Mouse (Mus musculus) embryonic facial prominence, embryonic 14.5 days (tissue): ENCODE data around the gene Ankrd13a. TPM values are rescaled to one million over a fixed set of nuclear protein-coding genes. Genes with fewer than 3 reads are reported as not detected.
A peak's percentile ranks its signal among the peaks of the same experiment; 100 is the strongest.

Source experiments
- ATAC-seq: fragments of 200-750 bp; cut with Nextera tagmentation; 2 replicates; pipeline ENCODE4 v1.8.0; 2017; ENCODE audit warnings: low read depth, moderate number of reproducible peaks, moderate TSS enrichment
- DNase-seq: peaks from one replicate; pipeline ENCODE4 v3.0.0-alpha.2; 2015; ENCODE audit warnings: low spot score
- H3K27ac ChIP-seq: fragments of 300-500 bp; sonication (generic); replicated peaks from 2 replicates; pipeline ENCODE4 v1.5.1; 2014; ENCODE audit warnings: low read depth, mild to moderate bottlenecking, low read length, moderate library complexity
- H3K27me3 ChIP-seq: fragments of 300-500 bp; sonication (generic); replicated peaks from 2 replicates; pipeline ENCODE4 v1.6.1; 2014; ENCODE audit warnings: low read length; ENCODE audit not compliant: control insufficient read depth, insufficient read depth
- H3K36me3 ChIP-seq: fragments of 300-500 bp; sonication (generic); 2 replicates; pipeline ENCODE4 v1.6.1; 2014; ENCODE audit warnings: low read length, mixed read lengths; ENCODE audit not compliant: control insufficient read depth, insufficient read depth
- H3K4me1 ChIP-seq: fragments of 300-500 bp; sonication (generic); 2 replicates; pipeline ENCODE4 v1.6.1; 2014; ENCODE audit warnings: antibody characterized with exemption, low read length; ENCODE audit not compliant: control insufficient read depth, insufficient read depth
- H3K4me2 ChIP-seq: fragments of 300-500 bp; sonication (generic); 2 replicates; pipeline ENCODE4 v1.6.1; 2014; ENCODE audit warnings: low read depth, mild to moderate bottlenecking, low read length, moderate library complexity, mixed read lengths
- H3K4me3 ChIP-seq: fragments of 300-500 bp; sonication (generic); 2 replicates; pipeline ENCODE4 v1.5.1; 2014; ENCODE audit warnings: low read depth, mild to moderate bottlenecking, low read length
- H3K9ac ChIP-seq: fragments of 300-500 bp; sonication (generic); 2 replicates; pipeline ENCODE4 v1.6.1; 2014; ENCODE audit warnings: low read depth, mild to moderate bottlenecking, low read length, moderate library complexity, mixed read lengths
- H3K9me3 ChIP-seq: fragments of 300-500 bp; sonication (generic); 2 replicates; pipeline ENCODE4 v1.6.1; 2016; ENCODE audit warnings: low read length; ENCODE audit not compliant: control insufficient read depth
- WGBS: fragments of 180-500 bp; shearing (Covaris S2); extraction: QIAGEN DNeasy Blood & Tissue Kit; methylation state at CpG from one replicate; pipeline ENCODE4 v1.1.7; 2014; 5-methylcytosine and 5-hydroxymethylcytosine counted together
- polyA plus RNA-seq: library from polyadenylated mRNA; unstranded; fragments of >200 nt; fragmentation: Nextera tagmentation; extraction: Ambion mirVana; gene quantifications from 2 replicates; pipeline ENCODE4 v1.2.1, GENCODE M21; 2014

The Ankrd13a gene
- polyA plus RNA-seq, 1 experiment from 2014 or later: 61.4 TPM

DNA sequence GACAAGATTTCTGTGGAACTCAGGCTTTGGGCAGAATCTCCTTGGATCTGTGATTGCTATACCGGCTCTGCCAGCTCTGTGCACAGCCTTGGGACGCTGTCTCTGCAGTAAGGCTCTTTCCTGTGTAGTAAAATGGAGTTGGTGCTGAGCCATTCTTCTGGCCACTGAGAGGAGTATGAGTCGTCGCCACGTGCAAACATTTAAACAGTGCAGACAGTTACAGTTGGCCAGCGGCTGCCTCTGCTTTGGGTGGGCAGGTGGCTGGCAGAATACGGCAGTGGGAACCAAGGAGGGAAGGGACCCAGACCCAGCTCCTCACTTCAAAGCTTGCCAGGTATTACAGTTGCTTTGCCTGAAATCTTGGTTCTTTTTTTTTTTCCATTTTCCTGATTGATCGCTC lies 22.8 kb downstream of the Ankrd13a start:
- DNase-seq (no peak), ATAC-seq (no peak)
- Histone ChIP-seq H3K4me2 (peak overlapping the region; percentile 68), H3K27ac (no peak overlapping the region), H3K36me3 (peaks cover 63% of the 10 kb centered on the region), H3K9me3 (no peaks in the 10 kb centered on the region), H3K4me1 (peaks cover 9% of the 10 kb centered on the region), H3K4me3 (no peak overlapping the region), H3K9ac (no peak overlapping the region), H3K27me3 (no peaks in the 10 kb centered on the region)
- 88% methylated on average over 8 of the region's 8 CpGs for WGBS

DNA sequence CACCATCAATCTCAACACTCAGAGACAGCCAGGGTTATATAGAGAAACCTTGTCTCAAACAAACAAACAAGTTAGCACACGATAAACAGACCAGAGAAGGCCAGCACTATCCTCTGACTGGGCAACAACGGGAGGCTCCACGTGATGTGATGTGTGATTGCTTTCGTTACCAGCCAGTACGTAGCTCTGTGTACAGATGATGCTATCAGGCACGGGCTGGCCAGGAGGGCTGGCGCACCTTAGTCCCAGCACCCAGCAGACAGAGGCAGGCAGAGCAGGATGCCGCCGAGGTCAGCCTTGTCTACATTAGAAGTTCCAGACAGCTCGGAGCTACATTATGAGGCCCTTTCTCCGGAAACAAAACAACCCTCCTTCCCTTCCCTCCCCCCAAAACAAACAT lies 25.4 kb downstream of the Ankrd13a start:
- Histone ChIP-seq H3K4me3 (no peak overlapping the region), H3K4me2 (no peak overlapping the region), H3K4me1 (peaks cover 9% of the 10 kb centered on the region), H3K9me3 (no peaks in the 10 kb centered on the region), H3K27me3 (no peaks in the 10 kb centered on the region), H3K27ac (no peak overlapping the region), H3K36me3 (peaks cover 72% of the 10 kb centered on the region), H3K9ac (no peak overlapping the region)
- DNase-seq: no peak
- no peak for ATAC-seq
- 87% methylated on average over 11 of the region's 11 CpGs for WGBS

DNA sequence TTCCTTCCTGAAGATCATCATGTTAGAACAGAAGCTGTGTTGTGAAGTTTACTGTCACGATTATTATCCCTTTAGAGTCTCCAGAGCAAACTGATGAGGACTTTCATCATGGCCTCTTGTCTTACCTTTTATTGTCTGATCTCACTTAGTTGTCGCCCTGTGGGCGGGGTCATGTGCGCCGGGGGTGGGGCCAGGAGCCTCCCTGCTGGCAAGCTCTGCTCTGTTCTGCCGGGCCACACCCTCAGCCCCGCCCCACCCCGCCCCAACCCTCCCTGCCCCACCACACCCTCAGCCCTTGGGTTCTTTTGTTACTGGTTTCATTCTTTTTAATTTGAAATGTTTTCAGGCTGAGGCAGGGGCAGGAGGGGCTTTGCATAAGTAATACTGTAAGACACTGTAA lies 26.6 kb downstream of the Ankrd13a start:
- 21% methylated on average over 8 of the region's 8 CpGs for WGBS

DNA sequence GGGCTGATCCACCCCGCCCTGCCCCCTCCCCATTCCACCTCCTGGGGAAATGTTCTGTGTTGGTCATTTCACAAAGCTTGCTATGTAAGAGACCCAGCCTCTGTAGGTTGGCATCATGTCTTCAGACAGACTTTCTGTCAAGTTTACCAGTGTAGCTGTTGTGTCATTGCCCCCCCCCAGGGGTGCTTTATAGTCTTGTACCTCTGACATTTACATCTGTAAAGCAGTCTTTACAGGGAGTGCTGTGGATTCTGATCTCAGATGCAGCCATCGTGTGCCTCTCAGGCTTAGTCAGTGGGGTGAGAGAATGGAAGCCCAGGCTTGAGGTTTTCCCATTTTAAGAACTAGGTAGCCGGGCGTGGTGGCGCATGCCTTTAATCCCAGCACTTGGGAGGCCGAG lies 27.4 kb downstream of the Ankrd13a start:
- no peak overlapping the region for H3K4me3 ChIP-seq
- no peaks in the 10 kb centered on the region for H3K9me3 ChIP-seq
- DNase-seq: no peak
- no peaks in the 10 kb centered on the region for H3K27me3 ChIP-seq
- no peak overlapping the region for H3K27ac ChIP-seq
- whole genome bisulfite sequencing: 87% methylated on average over 6 of the region's 6 CpGs
- no peak overlapping the region for H3K4me2 ChIP-seq
- H3K4me1 ChIP-seq: no peaks in the 10 kb centered on the region
- ATAC-seq: no peak
- H3K36me3 ChIP-seq: peaks cover 79% of the 10 kb centered on the region
- H3K9ac ChIP-seq: no peak overlapping the region

More for the DNA sequence above, 26.6 kb downstream of the Ankrd13a start:
- DNase-seq (peak; percentile 43), ATAC-seq (no peak)
- H3K9me3 ChIP-seq: no peaks in the 10 kb centered on the region
- peaks cover 5% of the 10 kb centered on the region for H3K4me1 ChIP-seq
- no peak overlapping the region for H3K4me2 ChIP-seq
- no peak overlapping the region for H3K27ac ChIP-seq
- H3K36me3 ChIP-seq: peaks cover 79% of the 10 kb centered on the region
- H3K27me3 ChIP-seq: no peaks in the 10 kb centered on the region
- H3K9ac ChIP-seq: no peak overlapping the region
- no peak overlapping the region for H3K4me3 ChIP-seq

DNA sequence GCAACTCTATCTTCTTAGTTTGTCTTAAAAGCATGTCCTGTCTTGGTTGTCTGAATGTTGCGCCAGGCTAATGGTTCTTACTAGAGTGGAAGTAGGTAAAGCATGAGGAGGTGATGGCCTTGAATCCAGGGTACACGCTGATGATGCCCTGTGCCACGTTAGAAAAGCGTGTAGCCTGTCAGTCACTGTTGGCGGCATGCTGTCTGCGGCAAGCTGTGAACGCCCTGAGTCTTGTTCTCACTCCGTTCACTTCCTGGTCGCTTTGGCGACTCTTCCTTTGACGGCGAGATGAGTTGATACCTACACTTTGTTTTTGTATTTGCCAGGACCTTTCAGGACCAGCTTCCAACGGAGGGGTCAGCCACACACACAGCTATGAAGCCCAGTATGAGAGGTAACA lies 28.8 kb downstream of the Ankrd13a start:
- H3K4me1 ChIP-seq: no peaks in the 10 kb centered on the region; the same call in 1 of the 2 replicates
- no peak overlapping the region for H3K9ac ChIP-seq
- WGBS: 85% methylated on average over 13 of the region's 13 CpGs
- DNase-seq (no peak), ATAC-seq (no peak)
- no peaks in the 10 kb centered on the region for H3K27me3 ChIP-seq
- H3K36me3 ChIP-seq: peaks cover 77% of the 10 kb centered on the region
- no peak overlapping the region for H3K27ac ChIP-seq
- no peak overlapping the region for H3K4me2 ChIP-seq
- H3K4me3 ChIP-seq: no peak overlapping the region
- H3K9me3 ChIP-seq: no peaks in the 10 kb centered on the region

DNA sequence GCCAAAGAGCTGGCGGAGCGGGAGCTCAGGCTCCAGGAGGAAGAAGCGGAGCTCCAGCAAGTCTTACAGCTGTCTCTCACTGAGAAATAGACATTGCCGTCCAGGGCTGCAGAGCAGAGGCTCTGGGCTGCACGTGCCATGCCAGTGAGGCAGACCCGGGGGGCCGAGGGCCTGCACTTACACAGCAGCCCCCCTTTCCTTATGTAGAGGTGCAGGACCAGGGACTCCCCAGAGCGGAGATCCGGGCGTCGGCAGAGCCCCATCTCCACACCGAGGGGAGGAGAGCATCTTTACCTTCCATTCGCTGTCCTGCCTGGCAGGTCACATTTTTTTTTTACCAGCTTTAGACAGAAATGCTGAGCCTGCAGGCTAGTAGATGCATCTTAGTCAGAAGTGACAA lies 29.9 kb downstream of the Ankrd13a start:
- Histone ChIP-seq H3K27me3 (no peaks in the 10 kb centered on the region), H3K9me3 (no peaks in the 10 kb centered on the region), H3K4me3 (no peak overlapping the region), H3K27ac (no peak overlapping the region), H3K4me2 (no peak overlapping the region), H3K9ac (no peak overlapping the region), H3K36me3 (peaks cover 77% of the 10 kb centered on the region), H3K4me1 (no peaks in the 10 kb centered on the region; the same call in 1 of the 2 replicates)
- DNase-seq (no peak), ATAC-seq (no peak)
- 89% methylated on average over 13 of the region's 13 CpGs for WGBS

DNA sequence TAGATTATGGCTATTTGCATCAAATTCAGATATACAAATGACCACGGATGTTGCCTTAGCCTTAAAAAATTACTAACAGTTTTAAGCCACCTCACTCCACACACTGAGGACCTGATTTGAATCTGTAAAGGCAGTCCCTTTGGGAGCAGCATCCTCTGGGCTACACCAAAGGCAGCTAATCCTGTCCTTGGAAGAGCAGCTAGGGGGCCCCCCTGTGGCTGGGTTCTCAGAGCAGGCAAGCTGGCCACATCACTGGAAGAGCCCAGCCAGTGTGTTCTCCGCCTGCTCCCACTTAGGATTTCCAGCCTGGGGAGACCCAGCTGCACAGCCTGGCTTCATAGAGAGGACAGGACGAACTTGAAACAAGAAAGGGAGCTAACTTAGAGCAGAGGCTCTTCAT lies 30.5 kb downstream of the Ankrd13a start:
- no peak for ATAC-seq
- Histone ChIP-seq H3K4me3 (no peak overlapping the region), H3K9me3 (no peaks in the 10 kb centered on the region), H3K9ac (no peak overlapping the region), H3K36me3 (peaks cover 72% of the 10 kb centered on the region), H3K27ac (no peak overlapping the region), H3K27me3 (no peaks in the 10 kb centered on the region), H3K4me2 (no peak overlapping the region), H3K4me1 (no peaks in the 10 kb centered on the region; the same call in 1 of the 2 replicates)
- WGBS: 43% methylated on average over 3 of the region's 3 CpGs
- peak; percentile 58 for DNase-seq

DNA sequence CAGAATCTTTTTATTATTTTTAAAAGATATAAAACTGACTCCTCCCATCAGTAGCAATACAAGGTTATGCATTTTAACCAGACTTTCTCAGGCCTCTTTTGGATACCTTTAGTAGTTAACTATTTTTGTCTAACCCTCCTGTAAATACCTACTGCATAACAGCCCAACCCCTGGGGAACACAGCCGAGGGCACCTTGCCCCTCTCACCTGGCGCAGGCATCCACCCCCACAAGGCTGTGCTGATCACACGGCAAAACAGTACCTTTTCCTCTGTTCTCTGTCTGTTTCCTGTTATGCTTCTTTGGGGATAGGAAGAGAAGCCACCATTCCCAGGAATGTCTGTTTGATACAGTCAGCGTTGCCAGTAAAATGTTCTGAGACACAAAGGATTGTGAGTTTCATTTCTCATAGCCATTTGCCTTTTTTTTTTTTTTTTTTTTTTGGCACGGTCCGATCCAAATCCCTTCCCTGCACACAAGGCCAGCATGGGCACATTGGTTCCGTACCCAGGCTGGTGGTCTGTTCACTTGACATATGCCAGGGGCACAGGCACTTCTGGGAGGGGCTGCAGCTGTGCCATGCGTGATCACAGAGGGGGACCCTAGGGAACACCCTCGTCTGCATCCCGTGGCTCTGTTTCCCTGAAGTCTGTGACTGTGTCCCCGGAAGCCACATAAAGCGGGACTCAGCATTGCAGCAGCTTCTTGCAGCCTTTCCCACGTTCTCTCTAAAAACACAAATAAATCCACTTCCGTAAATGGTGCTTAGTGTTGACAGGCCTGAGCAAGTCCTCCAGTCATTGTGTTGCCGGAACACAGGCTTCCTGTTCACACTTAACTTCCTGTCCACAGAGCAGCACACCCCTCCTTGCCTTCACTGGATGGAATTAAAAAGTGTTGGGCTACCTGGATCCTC lies 31.2 kb downstream of the Ankrd13a start:
- Histone ChIP-seq H3K4me3 (no peak overlapping the region), H3K9ac (no peak overlapping the region), H3K9me3 (no peaks in the 10 kb centered on the region), H3K36me3 (peaks cover 68% of the 10 kb centered on the region), H3K4me1 (no peaks in the 10 kb centered on the region; the same call in 1 of the 2 replicates), H3K27me3 (no peaks in the 10 kb centered on the region), H3K4me2 (peak overlapping the region; percentile 15; the same call in 1 of the 2 replicates), H3K27ac (peak overlapping the region; percentile 39; the same call in 1 of the 2 replicates)
- WGBS: 61% methylated on average over 15 of the region's 15 CpGs
- ATAC-seq (no peak), DNase-seq (peak; percentile 39)

DNA sequence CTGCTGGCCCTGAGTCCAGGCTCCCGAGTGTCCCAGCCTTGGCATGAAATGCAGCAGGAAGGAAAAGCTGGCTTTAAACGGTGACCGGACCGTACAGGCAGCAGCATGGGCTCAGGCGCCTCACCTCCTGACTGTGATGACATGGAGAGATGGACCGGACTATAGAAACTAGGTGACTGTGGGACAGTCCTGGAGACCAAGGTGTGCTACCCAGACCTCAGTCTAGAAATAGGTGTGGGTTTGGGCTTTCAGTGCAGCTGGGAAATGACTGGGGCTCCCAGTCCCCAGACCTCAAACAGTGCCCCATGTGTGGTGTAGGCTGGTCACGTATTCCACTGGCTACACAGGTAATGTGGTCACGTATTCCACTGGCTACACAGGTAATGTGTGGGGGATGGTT lies 32.2 kb downstream of the Ankrd13a start:
- no peaks in the 10 kb centered on the region; the same call in 1 of the 2 replicates for H3K4me1 ChIP-seq
- peaks cover 62% of the 10 kb centered on the region for H3K36me3 ChIP-seq
- WGBS: 75% methylated on average over 8 of the region's 8 CpGs
- H3K27me3 ChIP-seq: no peaks in the 10 kb centered on the region
- no peak overlapping the region for H3K4me3 ChIP-seq
- H3K9ac ChIP-seq: no peak overlapping the region
- H3K27ac ChIP-seq: peak overlapping the region; percentile 58
- no peak overlapping the region for H3K4me2 ChIP-seq
- ATAC-seq (no peak), DNase-seq (no peak)
- H3K9me3 ChIP-seq: no peaks in the 10 kb centered on the region
